Mouse (Mus musculus) forebrain, embryonic 11.5 days (tissue): Measurements from ENCODE around the gene Ptprd. TPM values are rescaled to one million over a fixed set of nuclear protein-coding genes. Genes with fewer than 3 reads are reported as not detected.

Experiments used
- ATAC-seq: fragments of 200-750 bp; cut with Nextera tagmentation; replicated peaks from 2 replicates; pipeline ENCODE4 v1.8.0; 2017; ENCODE audit warnings: moderate TSS enrichment; ENCODE audit not compliant: low FRiP score
- DNase-seq: peaks from one replicate; pipeline ENCODE4 v3.0.0-alpha.2; 2017; ENCODE audit warnings: low spot score
- H3K27ac ChIP-seq: fragments of 300-500 bp; sonication (generic); 2 replicates; pipeline ENCODE4 v1.5.1; 2014; ENCODE audit warnings: low read depth, low read length
- H3K27me3 ChIP-seq: fragments of 300-500 bp; sonication (generic); 2 replicates; pipeline ENCODE4 v1.6.1; 2014; ENCODE audit warnings: mild to moderate bottlenecking, low read length, mixed read lengths; ENCODE audit not compliant: control insufficient read depth, insufficient read depth
- H3K36me3 ChIP-seq: fragments of 300-500 bp; sonication (generic); 2 replicates; pipeline ENCODE4 v1.6.1; 2014; ENCODE audit warnings: mild to moderate bottlenecking, low read length, moderate library complexity, mixed read lengths; ENCODE audit not compliant: control insufficient read depth, insufficient read depth
- H3K4me1 ChIP-seq: fragments of 300-500 bp; sonication (generic); replicated peaks from 2 replicates; pipeline ENCODE4 v1.6.1; 2014; ENCODE audit warnings: low read length, mixed read lengths; ENCODE audit not compliant: control insufficient read depth, insufficient read depth
- H3K4me2 ChIP-seq: fragments of 300-500 bp; sonication (generic); 2 replicates; pipeline ENCODE4 v1.6.1; 2014; ENCODE audit warnings: low read depth, mild to moderate bottlenecking, low read length, moderate library complexity, mixed read lengths; ENCODE audit not compliant: severe bottlenecking
- H3K4me3 ChIP-seq: fragments of 300-500 bp; sonication (generic); 2 replicates; pipeline ENCODE4 v1.5.1; 2014; ENCODE audit warnings: low read depth, low read length
- H3K9ac ChIP-seq: fragments of 300-500 bp; sonication (generic); 2 replicates; pipeline ENCODE4 v1.6.1; 2014; ENCODE audit warnings: low read length
- H3K9me3 ChIP-seq: fragments of 300-500 bp; sonication (generic); 2 replicates; pipeline ENCODE4 v1.6.1; 2016; ENCODE audit warnings: low read length, mixed read lengths; ENCODE audit not compliant: control insufficient read depth
- WGBS: fragments of 180-500 bp; shearing (Covaris S2); extraction: QIAGEN DNeasy Blood & Tissue Kit; methylation state at CpG from one replicate; pipeline ENCODE4 v1.1.7; 2014; 5-methylcytosine and 5-hydroxymethylcytosine counted together
- polyA plus RNA-seq: library from polyadenylated mRNA; unstranded; fragments of >200 nt; fragmentation: Nextera tagmentation; extraction: Ambion mirVana; gene quantifications from 2 replicates; pipeline ENCODE4 v1.2.1, GENCODE M21; 2014

Gene Ptprd
- polyA plus RNA-seq, 1 experiment from 2014 or later: 30.1 TPM

DNA sequence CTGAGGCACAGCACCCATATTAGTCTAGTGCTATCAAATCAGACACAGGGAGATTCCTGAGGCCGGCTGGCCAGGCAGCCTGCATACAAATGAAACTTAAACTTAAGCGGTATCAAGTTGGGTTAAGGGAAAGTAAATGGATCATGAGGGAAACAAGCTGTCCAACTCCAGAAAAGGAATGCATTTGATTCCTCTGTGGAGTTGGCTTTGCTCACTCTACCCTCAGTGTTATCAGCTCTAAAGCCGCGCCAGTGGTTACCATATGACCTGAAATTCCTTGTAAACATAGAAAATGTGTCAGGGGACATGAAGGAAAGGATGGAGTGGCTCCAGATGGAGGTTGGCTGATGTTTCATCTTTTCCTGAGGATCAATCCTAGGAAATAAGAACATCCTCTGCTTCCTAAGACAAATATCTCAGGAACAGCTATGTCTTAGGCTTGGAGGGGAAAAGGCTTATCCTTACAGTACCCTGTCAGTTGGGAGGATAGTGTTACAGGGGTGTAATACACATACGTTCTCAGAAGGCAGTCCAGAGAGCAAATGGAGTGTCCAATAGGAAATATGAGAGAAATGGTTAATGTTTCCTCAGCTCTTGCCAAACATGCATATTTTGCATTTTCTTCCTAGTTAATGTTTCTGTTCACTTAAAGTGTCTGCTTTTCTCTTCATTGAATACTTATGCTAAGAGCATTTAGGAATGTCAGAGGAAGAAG, 697.7 kb downstream of the Ptprd start:
- Histone ChIP-seq H3K4me1 (no peaks in the 10 kb centered on the region), H3K27ac (no peak overlapping the region), H3K4me2 (no peak overlapping the region), H3K36me3 (no peaks in the 10 kb centered on the region), H3K4me3 (no peak overlapping the region), H3K9ac (no peak overlapping the region), H3K9me3 (no peaks in the 10 kb centered on the region), H3K27me3 (no peaks in the 10 kb centered on the region)
- ATAC-seq (no peak), DNase-seq (no peak)
- WGBS: 82% methylated on average over 5 of the region's 5 CpGs

GRCm38 (mm10) chr4:77513041-77513440, 698.7 kb downstream of the Ptprd start:
- Histone ChIP-seq H3K9me3 (no peaks in the 10 kb centered on the region), H3K4me2 (no peak overlapping the region), H3K36me3 (no peaks in the 10 kb centered on the region), H3K27ac (no peak overlapping the region), H3K9ac (no peak overlapping the region), H3K4me1 (no peaks in the 10 kb centered on the region), H3K4me3 (no peak overlapping the region), H3K27me3 (no peaks in the 10 kb centered on the region)
- 82% methylated on average over 3 of the region's 3 CpGs for WGBS
- ATAC-seq: no peak
- no peak for DNase-seq

GRCm38 (mm10) chr4:77454049-77454448, 757.7 kb downstream of the Ptprd start:
- no peak for DNase-seq
- Histone ChIP-seq H3K36me3 (no peaks in the 10 kb centered on the region), H3K4me1 (no peaks in the 10 kb centered on the region), H3K9me3 (no peaks in the 10 kb centered on the region), H3K9ac (no peak overlapping the region), H3K27ac (no peak overlapping the region), H3K27me3 (no peaks in the 10 kb centered on the region), H3K4me3 (no peak overlapping the region), H3K4me2 (no peak overlapping the region)
- ATAC-seq: no peak
- WGBS: 78% methylated on average over 7 of the region's 7 CpGs

- Histone ChIP-seq H3K9me3 (no peaks in the 10 kb centered on the region), H3K27me3 (no peaks in the 10 kb centered on the region), H3K9ac (no peak overlapping the region), H3K4me1 (no peaks in the 10 kb centered on the region), H3K36me3 (no peaks in the 10 kb centered on the region), H3K4me2 (no peak overlapping the region), H3K27ac (no peak overlapping the region), H3K4me3 (no peak overlapping the region)
- WGBS: 93% methylated on average over 4 of the region's 4 CpGs
- DNase-seq: no peak
- ATAC-seq: no peak
Measured at GRCm38 (mm10) chr4:77399146-77399545, 812.6 kb downstream of the Ptprd start.

- Histone ChIP-seq H3K4me3 (no peak overlapping the region), H3K27ac (no peak overlapping the region), H3K9me3 (no peaks in the 10 kb centered on the region), H3K27me3 (no peaks in the 10 kb centered on the region), H3K9ac (no peak overlapping the region), H3K4me2 (no peak overlapping the region), H3K36me3 (no peaks in the 10 kb centered on the region), H3K4me1 (no peaks in the 10 kb centered on the region)
- ATAC-seq: no peak; the same call in 1 of the 2 replicates
- DNase-seq: no peak
Measured at GRCm38 (mm10) chr4:77361728-77362127, 850.0 kb downstream of the Ptprd start.

DNA sequence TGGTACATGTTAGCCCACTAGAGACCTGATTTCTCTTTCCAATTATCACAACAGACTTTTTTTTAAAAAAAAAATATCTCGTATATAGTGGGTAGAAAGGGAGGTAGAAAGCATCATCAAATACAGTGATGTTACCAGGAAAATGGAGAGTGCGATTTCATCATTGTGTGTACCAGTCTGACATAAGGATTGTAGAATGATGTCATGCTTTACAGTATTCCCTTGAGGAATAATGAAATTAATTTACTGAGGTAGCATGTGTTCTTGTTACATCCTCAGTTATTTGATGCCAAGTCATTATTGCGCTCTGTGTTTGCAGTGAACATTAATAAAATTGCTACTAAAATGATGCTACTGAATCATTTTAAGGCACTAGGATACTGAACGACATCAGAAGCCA, 884.6 kb downstream of the Ptprd start:
- DNase-seq (no peak), ATAC-seq (no peak)
- Histone ChIP-seq H3K27me3 (no peaks in the 10 kb centered on the region), H3K27ac (no peak overlapping the region), H3K4me1 (no peaks in the 10 kb centered on the region), H3K9me3 (no peaks in the 10 kb centered on the region), H3K9ac (no peak overlapping the region), H3K4me2 (no peak overlapping the region), H3K36me3 (no peaks in the 10 kb centered on the region), H3K4me3 (no peak overlapping the region)
- 85% methylated on average over 4 of the region's 4 CpGs for WGBS

GRCm38 (mm10) chr4:77317060-77317680, 894.6 kb downstream of the Ptprd start:
- H3K4me1 ChIP-seq: no peaks in the 10 kb centered on the region
- no peaks in the 10 kb centered on the region for H3K9me3 ChIP-seq
- peak; percentile 40; the same call in 1 of the 2 replicates for ATAC-seq
- no peak for DNase-seq
- no peak overlapping the region for H3K9ac ChIP-seq
- 67% methylated on average over 10 of the region's 10 CpGs for WGBS
- no peak overlapping the region for H3K4me3 ChIP-seq
- no peak overlapping the region for H3K27ac ChIP-seq
- no peak overlapping the region for H3K4me2 ChIP-seq
- H3K36me3 ChIP-seq: no peaks in the 10 kb centered on the region
- H3K27me3 ChIP-seq: no peaks in the 10 kb centered on the region

GRCm38 (mm10) chr4:77316644-77317043, 895.1 kb downstream of the Ptprd start:
- Histone ChIP-seq H3K27ac (no peak overlapping the region), H3K9ac (no peak overlapping the region), H3K4me2 (no peak overlapping the region), H3K36me3 (no peaks in the 10 kb centered on the region), H3K4me3 (no peak overlapping the region), H3K27me3 (no peaks in the 10 kb centered on the region), H3K4me1 (no peaks in the 10 kb centered on the region), H3K9me3 (no peaks in the 10 kb centered on the region)
- 46% methylated on average over 2 of the region's 2 CpGs for WGBS
- DNase-seq (no peak), ATAC-seq (peak; percentile 75)
